Mouse (Mus musculus) adrenal gland, adult (tissue): ENCODE data around the gene Sbp.
"Not testable (repeated sequence)": the region's sequence is repeated elsewhere in the genome, so short reads cannot be mapped to it uniquely, and the experiment has no call there.

Experiments
- DNase-seq, 2 experiments: peaks; one replicate each; pipeline ENCODE4 v3.0.0; 2022 to 2023; ENCODE audit warnings: low spot score in 1 of 2; ENCODE audit not compliant: inconsistent age in 2 of 2

Sbp gene

DNA sequence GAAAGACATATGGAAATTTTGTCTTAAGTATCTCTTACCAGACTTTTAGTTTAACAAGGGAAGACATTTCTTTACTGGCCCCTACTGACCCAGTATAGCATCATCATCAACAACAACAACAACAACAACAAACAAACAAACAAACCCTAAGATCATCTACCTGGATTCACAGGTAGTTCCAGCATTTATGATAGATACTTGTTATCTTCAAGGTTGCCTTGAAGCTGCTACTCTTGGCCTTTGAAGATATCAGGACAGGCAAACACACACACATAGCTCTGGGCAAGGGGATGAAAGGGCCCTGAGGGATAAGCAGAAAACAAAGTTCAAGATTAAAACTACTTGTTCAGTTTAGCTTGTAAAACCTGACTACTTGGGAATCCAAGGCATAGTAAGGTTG, at the start of gene Sbp:
Gene Sbp, plus strand, starts transcription at position 301 of the 400 bp plus-strand sequence.
- DNase-seq, result no peak

- DNase-seq, result not testable (repeated sequence)
Measured at GRCm38 (mm10) chr17:23917158-23917557, 24.3 kb upstream of the Sbp start, which contains the start of gene Dcpp3. Gene Dcpp3, plus strand, starts transcription at chr17:23917458.

DNA sequence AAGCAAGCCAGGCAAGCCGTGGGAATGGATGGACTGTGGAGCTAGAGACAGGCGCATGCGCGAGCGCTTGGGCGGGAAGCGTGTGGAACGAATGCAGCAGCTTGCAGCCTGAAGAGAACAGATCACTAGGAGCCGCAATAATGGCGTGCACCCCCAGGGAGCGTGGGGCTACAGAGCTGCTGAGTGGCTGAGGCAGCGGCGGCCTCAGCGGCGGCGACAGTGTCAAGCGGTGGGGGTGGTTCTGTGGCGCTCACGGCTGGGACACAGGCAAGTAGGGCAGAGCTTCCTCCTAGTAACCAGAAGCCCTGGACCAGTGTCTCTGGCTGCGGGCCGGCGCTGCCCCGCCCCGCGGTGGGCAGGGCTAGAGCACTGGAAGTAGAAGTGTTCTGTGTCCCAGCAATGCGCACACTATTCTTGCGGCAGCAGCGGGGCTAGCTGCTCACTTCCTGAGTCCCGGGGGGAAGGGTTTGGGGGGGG, 16.9 kb upstream of the Sbp start:
- DNase-seq, result peak; percentile 93 to 97

DNA sequence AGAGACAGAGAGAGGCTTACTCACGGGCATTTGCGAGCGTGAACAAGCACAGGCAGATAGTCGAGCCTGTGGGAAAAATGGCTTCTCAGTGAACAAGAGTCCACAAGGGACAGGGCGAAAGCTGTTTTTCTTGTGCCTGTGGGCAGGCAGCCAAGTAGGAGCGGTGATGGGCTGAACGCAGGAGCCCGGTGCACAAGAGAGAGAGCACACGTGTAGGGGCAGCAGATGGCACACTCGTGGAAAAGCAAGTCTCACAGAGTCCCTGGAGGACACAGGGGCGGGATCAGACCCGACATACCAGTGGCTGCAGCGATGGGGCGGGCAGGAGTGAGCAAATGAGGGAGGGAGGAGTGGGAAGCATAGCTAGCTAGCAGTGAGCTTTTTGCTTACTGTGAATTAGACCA, 16.4 kb upstream of the Sbp start:
- DNase-seq, result peak; percentile 67 to 85

- no peak for DNase-seq
Measured at GRCm38 (mm10) chr17:23931157-23931556, 10.3 kb upstream of the Sbp start.

- not testable (repeated sequence) for DNase-seq
Measured at GRCm38 (mm10) chr17:23947486-23947885, 6.0 kb downstream of the Sbp start.

- DNase-seq, result no peak
Measured at GRCm38 (mm10) chr17:23949068-23949467, 7.6 kb downstream of the Sbp start.

DNA sequence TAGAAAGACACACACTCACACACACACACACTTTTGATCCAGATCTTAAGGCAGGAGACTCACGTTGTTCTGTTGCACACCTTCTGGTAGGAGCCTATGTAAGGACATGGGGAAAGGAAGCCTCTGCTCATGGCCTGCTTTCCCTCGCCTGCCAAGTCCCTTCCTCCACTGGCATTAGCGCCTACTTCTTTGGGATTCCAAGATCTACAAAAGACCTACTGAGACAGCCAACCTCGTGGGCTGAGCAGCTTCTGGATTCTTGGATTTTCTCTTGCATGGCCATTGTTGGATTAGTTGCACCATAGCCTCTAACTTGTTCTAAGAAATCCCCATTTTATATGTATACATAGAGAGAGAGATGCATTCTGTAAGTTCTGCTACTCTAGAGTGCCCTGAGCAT, 9.4 kb downstream of the Sbp start:
- not testable (repeated sequence) for DNase-seq

- no peak for DNase-seq
Measured at GRCm38 (mm10) chr17:23955174-23955573, 13.7 kb downstream of the Sbp start, which contains the start of gene Sbpl. Gene Sbpl, minus strand, starts transcription at chr17:23955274.

DNA sequence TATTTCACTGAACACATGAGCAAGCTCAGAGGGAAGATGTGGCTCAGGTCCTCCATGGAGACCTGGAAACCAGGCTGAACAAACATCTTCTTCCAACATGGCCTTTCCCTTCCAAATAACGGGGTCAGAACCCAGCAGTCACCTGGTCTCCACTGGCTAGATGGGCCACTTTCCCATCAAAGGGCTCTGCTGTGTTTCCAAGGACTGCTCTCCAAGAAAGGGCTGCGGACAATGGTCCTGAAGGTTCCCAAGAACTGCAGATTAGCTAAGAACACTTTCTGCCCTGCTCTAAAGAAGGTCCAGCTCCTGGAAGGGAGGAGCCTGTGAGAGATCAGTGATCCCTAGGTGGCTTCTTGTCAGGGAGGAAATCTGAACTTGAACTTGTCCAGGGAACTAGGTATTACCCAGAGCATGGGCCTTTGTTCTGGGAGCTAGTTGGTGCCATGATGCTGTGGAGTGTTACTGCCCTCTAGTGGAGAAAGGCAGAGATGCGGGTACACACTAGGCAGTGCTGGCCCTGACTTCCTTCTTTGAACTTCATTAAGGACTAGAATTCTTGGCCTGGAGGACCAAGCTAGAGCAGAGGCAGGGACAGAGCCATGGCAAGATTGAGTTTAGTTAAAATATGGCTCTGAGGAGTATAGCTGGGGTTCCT, 18.7 kb downstream of the Sbp start:
- DNase-seq, result peak; percentile 81 to 93

GRCm38 (mm10) chr17:23961573-23962122, 20.2 kb downstream of the Sbp start:
- DNase-seq, result no peak

GRCm38 (mm10) chr17:23965805-23966425, 24.4 kb downstream of the Sbp start:
- no peak for DNase-seq

- DNase-seq, result peak; percentile 53 to 62
Measured at GRCm38 (mm10) chr17:23966658-23967401, 25.4 kb downstream of the Sbp start.

- DNase-seq, result no peak
Measured at GRCm38 (mm10) chr17:23968780-23969179, 27.3 kb downstream of the Sbp start.

DNA sequence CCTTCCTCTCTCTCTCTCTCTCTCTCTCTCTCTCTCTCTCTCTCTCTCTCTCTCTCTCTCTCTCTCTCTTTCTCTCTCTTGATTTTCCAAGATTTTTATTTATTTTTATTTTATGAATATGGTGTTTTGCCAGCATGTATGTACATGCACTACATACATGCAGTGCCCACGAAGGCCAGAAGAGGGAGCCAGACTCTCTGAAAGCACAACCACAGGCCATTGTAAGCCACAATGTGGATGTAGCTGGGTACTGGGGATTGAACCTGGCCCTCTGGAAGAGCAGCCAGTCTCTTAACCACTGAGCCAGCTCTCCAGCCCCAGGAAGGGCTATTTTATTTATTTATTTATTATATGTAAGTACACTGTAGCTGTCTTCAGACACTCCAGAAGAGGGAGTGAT, 27.8 kb downstream of the Sbp start:
- peak; percentile 74 to 93 for DNase-seq

GRCm38 (mm10) chr17:23971315-23971714, 29.8 kb downstream of the Sbp start:
- no peak for DNase-seq

GRCm38 (mm10) chr17:23976665-23977064, 35.2 kb downstream of the Sbp start:
- no peak for DNase-seq

DNA sequence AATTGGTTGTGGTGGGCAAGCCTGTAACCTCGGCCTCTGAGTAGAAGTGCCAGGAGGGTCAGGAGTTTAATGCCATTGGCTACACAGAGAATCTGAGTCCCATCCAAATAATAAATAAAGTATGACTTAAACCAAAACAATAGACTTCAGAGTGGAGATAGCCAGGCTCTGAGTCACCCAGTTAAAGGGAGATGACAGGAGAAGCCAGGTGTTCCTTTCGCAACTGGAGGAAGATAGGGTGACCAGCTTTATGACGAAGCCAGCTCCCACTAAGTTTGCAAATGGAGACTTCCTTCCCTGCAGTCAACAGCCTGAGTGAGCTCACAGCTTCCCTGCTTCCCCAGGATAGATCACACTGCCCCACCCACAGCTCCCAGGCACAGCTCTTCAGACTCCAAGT, 38.0 kb downstream of the Sbp start:
- no peak for DNase-seq

DNA sequence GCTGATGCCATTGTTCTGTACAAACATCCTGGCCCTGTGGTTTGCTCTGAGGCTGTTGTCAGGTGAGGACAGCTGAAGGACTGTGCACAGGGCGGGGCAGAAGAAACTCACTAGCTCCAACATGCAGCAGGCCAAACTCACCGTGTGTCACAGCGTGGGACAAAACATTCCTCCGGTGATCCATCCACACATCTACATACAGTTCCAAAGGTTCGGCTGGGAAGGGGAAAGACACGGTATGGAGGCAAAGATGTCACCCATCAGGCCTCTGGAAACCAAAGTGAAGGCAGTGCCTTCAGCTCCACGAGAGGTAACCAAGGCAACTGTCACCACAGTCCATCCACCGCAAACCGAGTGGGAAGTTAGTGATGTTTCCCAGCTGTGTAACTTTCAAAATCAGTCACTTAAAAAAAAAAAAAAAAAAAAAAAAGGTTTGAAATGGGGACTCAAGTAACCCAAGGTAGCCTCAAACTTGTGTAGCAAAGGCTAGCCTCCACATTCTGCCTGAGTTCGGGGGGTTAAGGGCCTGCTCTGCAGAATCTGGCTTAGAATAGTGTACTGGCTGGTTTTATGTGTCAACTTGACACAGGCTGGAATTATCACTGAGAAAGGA, 38.9 kb downstream of the Sbp start, which contains the start of gene Prss30:
Gene Prss30, minus strand, starts transcription at position 270 of the 613 bp plus-strand sequence.
- no peak for DNase-seq

DNA sequence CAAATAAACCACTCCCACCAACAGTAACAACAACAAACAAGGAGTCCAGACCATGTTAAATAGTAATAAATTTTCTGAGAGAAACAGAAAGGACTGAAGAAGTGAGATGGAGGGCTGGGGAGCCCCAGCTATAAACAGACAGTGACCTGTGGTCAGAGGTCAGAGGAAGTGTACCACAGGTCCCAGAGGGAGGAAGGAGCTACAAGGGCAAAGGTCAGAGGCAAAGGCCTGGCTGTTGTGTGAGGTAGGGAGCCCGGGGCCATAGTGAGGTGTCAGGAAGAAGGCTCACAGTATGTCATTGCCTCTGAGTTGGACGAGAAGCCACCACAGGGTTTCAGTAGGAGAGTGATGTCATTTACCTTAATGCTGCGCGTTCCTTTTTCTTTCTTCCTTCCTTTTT, 41.4 kb downstream of the Sbp start:
- no peak for DNase-seq

DNA sequence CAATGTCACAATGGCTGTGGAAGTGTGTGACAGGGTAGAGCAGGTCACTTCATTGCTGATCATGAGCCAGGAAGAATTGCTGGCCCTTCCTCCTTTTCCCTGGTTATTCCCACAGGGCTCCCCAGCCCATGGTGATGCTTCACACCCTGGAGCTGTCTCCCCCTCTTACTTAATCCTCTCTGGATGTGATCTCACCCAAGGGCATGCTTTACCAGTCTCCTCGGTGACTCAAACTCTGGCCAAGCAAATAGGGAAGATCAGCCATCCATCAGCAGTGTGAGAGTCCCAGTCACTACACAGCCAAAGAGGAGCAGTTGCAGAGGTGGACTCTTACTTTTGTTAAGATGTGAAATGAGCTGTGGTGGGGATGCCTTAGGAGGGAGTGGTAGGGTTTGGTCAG, 43.5 kb downstream of the Sbp start:
- peak; percentile 56 to 82 for DNase-seq
